In genomic region chr15:103280817-103281464, GRCm38 (mm10) we compare ENCODE assay signal across 9 mouse cellular contexts. TPM values are rescaled to one million over a fixed set of nuclear protein-coding genes. Genes with fewer than 3 reads are reported as not detected.
DNase-seq lines count a peak whose midpoint lies in the region; ATAC-seq and TF ChIP-seq lines count a peak whose summit lies in the region.
"Had no signal": no experiment of that assay in that cellular context is flagged by ENCODE, and none has a peak within 500 bp of the region (broad histone marks: within the 10 kb centered on the region; RNA-seq: fewer than 3 reads in every experiment).

No protein-coding gene starts in this region.

- H3K9ac ChIP-seq in MEL (ENCODE audit: control insufficient read depth, low read depth, low read length, poor library complexity, severe bottlenecking) = peak overlapping the region; percentile 47
- H3K9ac ChIP-seq in embryonic facial prominence, embryonic 14.5 days (ENCODE audit: low read depth, low read length) = no peak overlapping the region
- H3K9ac ChIP-seq in liver, postnatal 0 days (replicated peaks) = no peak overlapping the region

- H3K4me1 ChIP-seq in kidney, adult 2 months (ENCODE audit: control insufficient read depth, insufficient read depth, low read length) = peaks cover 17% of the 10 kb centered on the region
- H3K4me1 ChIP-seq in MEL (ENCODE audit: control insufficient read depth in 1 of 2, insufficient read depth in 2 of 2, low read length in 2 of 2) = peaks cover 2 to 8% of the 10 kb centered on the region in 2 experiments; a peak in 3 of 4 replicates
- peaks cover 13% of the 10 kb centered on the region for H3K4me1 ChIP-seq in embryonic facial prominence, embryonic 14.5 days (ENCODE audit: control insufficient read depth, insufficient read depth, low read length)
- peaks cover 27% of the 10 kb centered on the region for H3K4me1 ChIP-seq in liver, postnatal 0 days (ENCODE audit: insufficient read depth)

- TF ChIP-seq EP300 in MEL (IDR thresholded peaks at IDR 0.05; ENCODE audit: low read depth in 1 of 2, low read length in 2 of 2) = peak in 1 of 2 experiments; percentile 10; a peak in 1 of 4 replicates
- no peak for TF ChIP-seq EP300 in liver, postnatal 0 days (IDR thresholded peaks at IDR 0.05; ENCODE audit: low read depth)

- TF ChIP-seq RAD21 in MEL (IDR thresholded peaks at IDR 0.05; ENCODE audit: low read depth, low read length) = peak; percentile 40

- peaks cover 11% of the 10 kb centered on the region for H3K79me2 ChIP-seq in MEL (ENCODE audit: control insufficient read depth, insufficient read depth, low read length, poor library complexity)

- no peaks in the 10 kb centered on the region for H3K27me3 ChIP-seq in kidney, adult 2 months (replicated peaks; ENCODE audit: control insufficient read depth, insufficient read depth, low read length)
- H3K27me3 ChIP-seq in MEL (ENCODE audit: control insufficient read depth in 1 of 2, insufficient read depth in 2 of 2, low read length in 2 of 2) = no peaks in the 10 kb centered on the region
- H3K27me3 ChIP-seq in embryonic facial prominence, embryonic 14.5 days (replicated peaks; ENCODE audit: control insufficient read depth, insufficient read depth, low read length) = no peaks in the 10 kb centered on the region
- H3K27me3 ChIP-seq in liver, postnatal 0 days (ENCODE audit: insufficient read depth, low read length) = no peaks in the 10 kb centered on the region
- H3K27me3 ChIP-seq: midbrain, embryonic 12.5 days had no signal

- no peak overlapping the region for H3K27ac ChIP-seq in kidney, adult 2 months (ENCODE audit: insufficient read depth, low read depth, low read length)
- peak overlapping the region; percentile 80 for H3K27ac ChIP-seq in MEL (ENCODE audit: control insufficient read depth, low read depth, low read length)
- no peak overlapping the region for H3K27ac ChIP-seq in embryonic facial prominence, embryonic 14.5 days (replicated peaks; ENCODE audit: low read depth, low read length)
- peak overlapping the region; percentile 61 for H3K27ac ChIP-seq in liver, postnatal 0 days (ENCODE audit: low read depth)
- H3K27ac ChIP-seq: midbrain, embryonic 12.5 days had no signal

- ATAC-seq in embryonic facial prominence, embryonic 14.5 days (ENCODE audit: low read depth) = no peak
- ATAC-seq in liver, postnatal 0 days = peak; percentile 68; the same call in 1 of the 2 replicates

- 51% methylated on average over 3 of the region's 3 CpGs for WGBS in kidney, adult 2 months
- 68% methylated on average over 3 of the region's 3 CpGs for WGBS in embryonic facial prominence, embryonic 14.5 days
- WGBS in liver, postnatal 0 days (ENCODE audit: insufficient replicate concordance) = 33% methylated on average over 3 of the region's 3 CpGs

- no peaks in the 10 kb centered on the region for H3K9me3 ChIP-seq in MEL (replicated peaks; ENCODE audit: insufficient read depth, low read length)
- H3K9me3 ChIP-seq in embryonic facial prominence, embryonic 14.5 days (ENCODE audit: control insufficient read depth, low read length) = no peaks in the 10 kb centered on the region
- H3K9me3 ChIP-seq in liver, postnatal 0 days (ENCODE audit: low read length) = no peaks in the 10 kb centered on the region
- H3K9me3 ChIP-seq: midbrain, embryonic 12.5 days had no signal

- H3K4me3 ChIP-seq in kidney, adult 2 months (ENCODE audit: insufficient read depth, low read depth, low read length) = no peak overlapping the region
- H3K4me3 ChIP-seq in MEL (ENCODE audit: control insufficient read depth in 1 of 2, insufficient read depth in 1 of 2, low read depth in 2 of 2, low read length in 2 of 2) = no peak overlapping the region
- H3K4me3 ChIP-seq in embryonic facial prominence, embryonic 14.5 days (ENCODE audit: low read depth, low read length) = no peak overlapping the region
- H3K4me3 ChIP-seq in liver, postnatal 0 days (ENCODE audit: low read depth, low read length) = no peak overlapping the region
- H3K4me3 ChIP-seq: midbrain, embryonic 12.5 days had no signal

- H3K36me3 ChIP-seq in kidney, adult 2 months (ENCODE audit: control insufficient read depth, insufficient read depth, low read length) = no peaks in the 10 kb centered on the region; the same call in 1 of the 2 replicates
- H3K36me3 ChIP-seq in MEL (ENCODE audit: control insufficient read depth in 1 of 2, insufficient read depth in 2 of 2, low read length in 2 of 2) = peaks cover 0 to 13% of the 10 kb centered on the region in 2 experiments; a peak in 2 of 4 replicates
- 0 out of 2 replicates have a peak, but pooled peaks cover 3% of the 10 kb centered on the region for H3K36me3 ChIP-seq in embryonic facial prominence, embryonic 14.5 days (ENCODE audit: control insufficient read depth, insufficient read depth, low read length)
- H3K36me3 ChIP-seq in liver, postnatal 0 days (replicated peaks; ENCODE audit: insufficient read depth, low read length) = peaks cover 5% of the 10 kb centered on the region; the same call in 1 of the 2 replicates
- H3K36me3 ChIP-seq: midbrain, embryonic 12.5 days had no signal

- no peak for TF ChIP-seq POLR2A in kidney, adult 2 months (IDR thresholded peaks at IDR 0.05; ENCODE audit: low read depth, low read length)
- TF ChIP-seq POLR2A in MEL (IDR thresholded peaks at IDR 0.05; ENCODE audit: control insufficient read depth in 1 of 2, insufficient read depth in 1 of 2, low read depth in 1 of 2, low read length in 2 of 2, poor library complexity in 1 of 2) = no peak

- peak; percentile 46 for DNase-seq in kidney, adult 2 months
- no peak for DNase-seq in kidney, adult 18-20 months
- peak; percentile 70 for DNase-seq in MEL (ENCODE audit: low read depth, low spot score)
- DNase-seq in embryonic facial prominence, embryonic 14.5 days (ENCODE audit: low spot score) = peak; percentile 58
- peak; percentile 75 for DNase-seq in liver, postnatal 0 days
- no peak for DNase-seq in urinary bladder, postnatal 10 days (ENCODE audit: low spot score)
- no peak for DNase-seq in cerebellum, adult 8-10 months
- no peak for DNase-seq in urinary bladder, adult 2 months (ENCODE audit: low spot score)

- no peak overlapping the region for H3K4me2 ChIP-seq in embryonic facial prominence, embryonic 14.5 days (ENCODE audit: low read depth, low read length)
- peak overlapping the region; percentile 38; the same call in 1 of the 2 replicates for H3K4me2 ChIP-seq in liver, postnatal 0 days (ENCODE audit: low read depth, low read length)
- H3K4me2 ChIP-seq: midbrain, embryonic 12.5 days had no signal

- peak; percentile 62 for TF ChIP-seq CTCF in kidney, adult 2 months (conservative IDR thresholded peaks at IDR 0.05; ENCODE audit: insufficient read depth, insufficient read length, low read depth, low read length)
- TF ChIP-seq CTCF in MEL (IDR thresholded peaks at IDR 0.05 in 2 of 3, conservative IDR thresholded peaks at IDR 0.05 in 1 of 3; ENCODE audit: control insufficient read depth in 1 of 3, insufficient read depth in 1 of 3, low read depth in 2 of 3, low read length in 3 of 3, poor library complexity in 1 of 3, severe bottlenecking in 1 of 3) = peak; percentile 44 to 60 (median 48)
- TF ChIP-seq CTCF in liver, postnatal 0 days (IDR thresholded peaks at IDR 0.05; ENCODE audit: low read depth) = peak; percentile 88

RNA-seq across cellular contexts. Expression of gene Copz1, which starts 8.4 kb away (rescaled TPM):
- 138 TPM in 2 replicates for polyA plus RNA-seq in kidney, adult 2 months (2012; rRNA removed)
- total RNA-seq in MEL (2012; rRNA removed) = 46.7 and 48.0 TPM in 2 replicates
- 100 to 1,000 TPM; 117 to 822 TPM for polyA plus RNA-seq in MEL (2012; ENCODE audit: insufficient read depth in 1 of 2, insufficient read length in 2 of 2, low read depth in 1 of 2, low replicate concordance in 2 of 2, missing spikeins in 1 of 2)
- 274 and 289 TPM in 2 replicates for polyA plus RNA-seq in embryonic facial prominence, embryonic 14.5 days (2014; fragmentation: Nextera tagmentation; extraction: Ambion mirVana)
- polyA plus RNA-seq in liver, postnatal 0 days (2015; fragmentation: Nextera tagmentation; extraction: Ambion mirVana) = 110 and 121 TPM in 2 replicates
- 125 and 135 TPM in 2 replicates for polyA plus RNA-seq in urinary bladder, adult 2 months (2012; rRNA removed)

RNA-seq across cellular contexts. Expression of gene Nfe2, which starts 22.7 kb away (rescaled TPM):
- polyA plus RNA-seq in kidney, adult 2 months (2012; rRNA removed) = 0.58 and 1.0 TPM in 2 replicates
- 63.9 and 74.6 TPM in 2 replicates for total RNA-seq in MEL (2012; rRNA removed)
- 100 to 1,000 TPM in 1 of 2 experiments, not detected in 1; 103 TPM for polyA plus RNA-seq in MEL (2012; ENCODE audit: insufficient read depth in 1 of 2, insufficient read length in 2 of 2, low read depth in 1 of 2, low replicate concordance in 2 of 2, missing spikeins in 1 of 2)
- 2.1 and 2.5 TPM in 2 replicates for polyA plus RNA-seq in embryonic facial prominence, embryonic 14.5 days (2014; fragmentation: Nextera tagmentation; extraction: Ambion mirVana)
- 85.8 and 89.1 TPM in 2 replicates for polyA plus RNA-seq in liver, postnatal 0 days (2015; fragmentation: Nextera tagmentation; extraction: Ambion mirVana)
- polyA plus RNA-seq in urinary bladder, adult 2 months (2012; rRNA removed) = 0.28 and 0.34 TPM in 2 replicates

RNA-seq across cellular contexts. Expression of gene Gpr84, which starts 29.5 kb away (rescaled TPM):
- polyA plus RNA-seq in kidney, adult 2 months (2012; rRNA removed) = 0.13 TPM in 1 of 2 replicates, not detected in the other
- 0.12 TPM in 1 of 2 replicates, not detected in the other for total RNA-seq in MEL (2012; rRNA removed)
- under 1 TPM in 1 of 2 experiments, not detected in 1; 0.21 TPM for polyA plus RNA-seq in MEL (2012; ENCODE audit: insufficient read depth in 1 of 2, insufficient read length in 2 of 2, low read depth in 1 of 2, low replicate concordance in 2 of 2, missing spikeins in 1 of 2)
- polyA plus RNA-seq in embryonic facial prominence, embryonic 14.5 days (2014; fragmentation: Nextera tagmentation; extraction: Ambion mirVana) = 0.13 and 0.47 TPM in 2 replicates
- polyA plus RNA-seq in liver, postnatal 0 days (2015; fragmentation: Nextera tagmentation; extraction: Ambion mirVana) = 1.1 and 1.8 TPM in 2 replicates
- not detected in 2 replicates for polyA plus RNA-seq in urinary bladder, adult 2 months (2012; rRNA removed)

RNA-seq across cellular contexts. Expression of gene Hnrnpa1, which starts 40.7 kb away (rescaled TPM):
- 50.0 and 69.3 TPM in 2 replicates for polyA plus RNA-seq in kidney, adult 2 months (2012; rRNA removed)
- 322 and 402 TPM in 2 replicates for total RNA-seq in MEL (2012; rRNA removed)
- polyA plus RNA-seq in MEL (2012; ENCODE audit: insufficient read depth in 1 of 2, insufficient read length in 2 of 2, low read depth in 1 of 2, low replicate concordance in 2 of 2, missing spikeins in 1 of 2) = 100 to 1,000 TPM in 1 of 2 experiments, not detected in 1; 900 TPM
- 573 and 661 TPM in 2 replicates for polyA plus RNA-seq in embryonic facial prominence, embryonic 14.5 days (2014; fragmentation: Nextera tagmentation; extraction: Ambion mirVana)
- 126 and 151 TPM in 2 replicates for polyA plus RNA-seq in liver, postnatal 0 days (2015; fragmentation: Nextera tagmentation; extraction: Ambion mirVana)
- 323 and 341 TPM in 2 replicates for polyA plus RNA-seq in urinary bladder, adult 2 months (2012; rRNA removed)

RNA-seq across cellular contexts. Expression of gene Cbx5, which starts 41.3 kb away (rescaled TPM):
- polyA plus RNA-seq in kidney, adult 2 months (2012; rRNA removed) = 18.8 and 26.9 TPM in 2 replicates
- total RNA-seq in MEL (2012; rRNA removed) = 39.8 and 40.5 TPM in 2 replicates
- 10 to 100 TPM; 42.4 to 67.1 TPM for polyA plus RNA-seq in MEL (2012; ENCODE audit: insufficient read depth in 1 of 2, insufficient read length in 2 of 2, low read depth in 1 of 2, low replicate concordance in 2 of 2, missing spikeins in 1 of 2)
- 112 and 126 TPM in 2 replicates for polyA plus RNA-seq in embryonic facial prominence, embryonic 14.5 days (2014; fragmentation: Nextera tagmentation; extraction: Ambion mirVana)
- polyA plus RNA-seq in liver, postnatal 0 days (2015; fragmentation: Nextera tagmentation; extraction: Ambion mirVana) = 19.0 and 23.3 TPM in 2 replicates
- polyA plus RNA-seq in urinary bladder, adult 2 months (2012; rRNA removed) = 23.9 and 24.4 TPM in 2 replicates

Comparison
In these comparisons a context has a peak if more than half of its experiments do, and no peak if none do; other contexts are left out.
1. DNase-seq: peak in kidney, adult 2 months (single experiment), MEL (single experiment), embryonic facial prominence, embryonic 14.5 days (single experiment) and liver, postnatal 0 days (single experiment); none in kidney, adult 18-20 months (single experiment), urinary bladder, postnatal 10 days (single experiment), cerebellum, adult 8-10 months (single experiment) and urinary bladder, adult 2 months (single experiment).
2. H3K27ac ChIP-seq: peak in MEL (single experiment) and liver, postnatal 0 days (single experiment); none in kidney, adult 2 months (single experiment) and embryonic facial prominence, embryonic 14.5 days (single experiment).
3. RNA of gene Nfe2, which starts 22.7 kb away (polyA plus RNA-seq): 103 TPM in MEL and 85.8 to 89.1 TPM in liver, postnatal 0 days; 2.1 to 2.5 TPM in embryonic facial prominence, embryonic 14.5 days, 0.58 to 1.0 TPM in kidney, adult 2 months and 0.28 to 0.34 TPM in urinary bladder, adult 2 months; every median in the first group is over 10 times any median in the second.
4. Peak in every context shown above with its lines, with median percentiles within 50 percentile points of each other: CTCF ChIP-seq.